Mouse (Mus musculus): ENCODE measurements around the gene Iqgap1.

Gene Iqgap1

DNA sequence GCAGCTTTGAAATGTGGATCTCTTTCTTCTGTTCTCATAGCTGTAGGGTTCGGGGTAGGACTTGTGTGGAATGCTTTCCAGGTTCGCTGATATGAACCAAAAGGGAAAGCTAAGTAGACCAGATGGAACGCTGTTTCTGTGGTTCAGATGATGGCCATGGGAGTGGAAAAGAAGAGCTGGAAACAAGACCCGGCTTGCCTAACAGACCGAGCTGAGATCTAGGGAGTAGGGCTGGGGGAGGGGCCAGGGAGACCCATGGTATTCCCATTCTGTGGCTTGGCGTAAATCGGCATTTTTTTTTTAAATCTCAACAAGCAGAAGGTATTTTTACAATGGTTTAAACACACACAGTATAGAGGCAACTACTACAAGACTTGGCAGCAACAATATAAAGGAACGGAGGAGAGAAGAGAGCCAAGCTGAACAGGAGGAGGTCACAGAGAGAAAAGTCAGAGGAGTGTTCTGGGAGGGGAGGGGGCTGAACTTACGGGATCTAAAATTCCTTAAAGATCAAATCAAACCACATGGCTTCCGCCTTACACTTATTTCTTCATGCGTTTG, at the start of gene Iqgap1:
Gene Iqgap1, minus strand, starts transcription at position 132 of the 561 bp plus-strand sequence.
- DNase-seq, result no peak

- DNase-seq, result no peak
Observed at GRCm38 (mm10) chr7:80873631-80874030, 47.9 kb upstream of the Iqgap1 start.

DNA sequence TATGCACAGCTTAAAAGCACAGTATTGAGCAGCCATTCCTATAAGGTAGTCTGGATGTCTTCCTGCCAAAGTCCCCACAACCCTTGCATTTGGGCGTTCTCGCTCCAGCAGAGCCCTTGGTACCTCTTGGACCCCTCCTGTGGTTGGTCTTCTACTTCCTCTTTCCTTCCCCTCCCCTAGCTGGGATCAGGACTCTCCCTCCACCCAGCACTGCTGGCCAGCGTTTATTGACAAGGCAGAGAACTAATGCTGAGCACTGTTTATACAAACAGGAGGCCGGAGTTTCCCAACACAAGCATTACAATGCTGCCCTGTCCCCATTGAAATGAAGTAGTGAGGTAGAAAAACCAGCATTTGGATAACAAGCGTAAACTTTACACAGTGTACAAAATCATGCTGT, 47.3 kb upstream of the Iqgap1 start:
- no peak for DNase-seq

GRCm38 (mm10) chr7:80868686-80869085, 42.9 kb upstream of the Iqgap1 start:
- DNase-seq, result no peak

DNA sequence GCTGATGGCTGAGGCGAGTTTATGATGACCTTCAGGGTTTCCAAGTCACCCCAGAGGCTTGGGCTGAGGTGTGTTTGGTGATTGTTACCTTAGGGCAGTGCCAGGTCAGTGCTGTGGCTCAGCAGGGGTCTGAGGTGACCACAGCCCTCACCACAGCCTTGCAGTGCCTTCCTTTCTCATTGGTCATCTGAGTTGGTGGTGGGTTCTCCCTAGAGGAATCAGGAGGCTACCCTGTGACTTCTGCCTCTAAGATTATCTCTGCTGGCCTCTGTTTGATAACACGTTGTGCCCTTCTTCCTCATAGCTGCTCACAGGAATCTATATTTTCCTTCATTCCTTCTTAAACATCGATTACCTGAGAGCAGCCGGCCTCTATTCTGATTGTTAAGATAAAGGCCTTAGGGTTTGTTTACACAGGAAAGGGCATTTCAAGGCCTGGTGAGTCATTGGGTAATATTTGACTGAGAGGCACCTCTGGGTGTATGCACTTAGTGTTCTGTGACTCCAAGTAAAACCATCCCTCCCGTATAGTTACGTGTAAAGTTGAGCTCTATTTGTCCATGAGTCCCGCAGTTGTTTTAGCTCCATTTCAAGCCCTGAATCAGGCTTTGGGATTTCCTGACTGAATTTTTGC, 40.9 kb upstream of the Iqgap1 start:
- no peak for DNase-seq

DNA sequence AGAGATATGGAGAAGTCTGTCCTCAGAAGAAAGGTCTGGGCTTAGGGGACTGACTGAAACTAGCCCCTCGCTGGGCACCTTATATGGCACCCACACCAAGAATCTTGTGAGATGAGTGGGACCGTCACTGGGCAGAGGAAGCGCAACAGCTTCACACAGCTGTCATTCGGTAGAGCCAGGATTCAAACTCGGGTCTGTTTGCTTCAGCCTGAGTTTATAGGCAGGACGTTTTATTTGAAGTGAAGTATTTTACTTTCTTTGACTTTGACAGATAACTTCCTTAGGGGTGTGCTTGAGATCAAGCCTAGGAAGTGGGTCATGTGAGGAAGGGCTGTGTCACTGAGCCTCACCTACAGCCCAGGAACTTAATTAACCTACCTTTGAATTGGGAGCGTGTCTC, 39.7 kb upstream of the Iqgap1 start:
- peak; percentile 45 for DNase-seq

GRCm38 (mm10) chr7:80864831-80865230, 39.1 kb upstream of the Iqgap1 start:
- DNase-seq, result peak; percentile 88

DNA sequence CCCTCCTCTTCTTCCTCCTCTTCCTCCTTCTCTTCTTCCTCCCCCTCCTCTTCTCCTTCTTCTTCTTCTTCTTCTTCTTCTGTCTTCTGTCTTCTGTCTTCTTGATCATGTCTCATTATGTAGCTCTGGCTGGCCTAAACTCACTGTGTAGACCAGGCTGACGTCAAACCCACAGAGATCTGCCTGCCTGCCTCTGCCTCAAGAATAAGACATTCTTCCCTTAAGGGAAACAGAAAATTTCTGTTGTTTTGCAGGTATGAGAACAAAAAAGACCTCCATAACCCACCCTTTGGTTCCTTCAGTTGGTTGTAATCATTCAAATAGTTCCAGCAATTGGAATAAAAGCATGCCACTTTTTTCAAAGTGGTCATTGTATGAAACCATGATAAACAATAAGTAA, 38.4 kb upstream of the Iqgap1 start:
- DNase-seq, result no peak

DNA sequence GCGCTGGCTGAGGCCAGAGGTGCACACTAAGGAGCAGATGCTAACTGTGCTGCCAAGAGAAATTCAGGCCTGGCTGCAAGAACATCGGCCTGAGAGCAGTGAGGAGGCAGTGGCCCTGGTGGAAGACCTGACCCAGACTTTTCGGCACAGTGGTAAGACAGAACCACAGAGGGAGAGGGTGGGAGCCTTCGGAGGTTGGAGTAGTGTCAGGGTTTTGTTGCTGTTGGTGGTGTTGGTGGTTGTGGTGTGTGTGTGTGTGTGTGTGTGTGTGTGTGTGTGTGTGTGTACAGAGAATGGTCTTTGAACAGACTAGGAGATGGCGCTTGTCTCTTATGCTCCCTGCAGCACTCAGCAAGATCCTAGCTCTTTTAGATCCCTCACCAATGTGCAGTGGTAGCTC, 37.7 kb upstream of the Iqgap1 start:
- no peak for DNase-seq

DNA sequence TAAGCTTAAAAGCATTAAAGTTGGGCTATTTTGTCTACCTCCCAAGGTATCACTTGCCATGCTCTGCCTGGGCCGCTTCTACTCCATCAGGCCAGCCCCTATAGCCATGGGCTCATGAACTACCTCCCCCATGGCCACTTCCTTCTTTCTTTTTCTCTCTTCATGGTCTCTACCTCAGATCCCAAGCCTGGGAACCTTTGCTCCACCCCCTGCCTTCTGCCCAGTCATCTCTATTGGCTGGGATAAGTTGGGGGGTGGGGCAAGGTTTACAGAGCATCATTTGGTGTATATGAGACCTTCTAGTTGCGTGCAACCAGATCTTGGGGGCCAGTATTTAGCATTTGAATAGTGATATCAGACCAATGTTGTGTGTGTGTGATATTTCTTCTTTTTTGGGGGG, 36.7 kb upstream of the Iqgap1 start:
- no peak for DNase-seq

DNA sequence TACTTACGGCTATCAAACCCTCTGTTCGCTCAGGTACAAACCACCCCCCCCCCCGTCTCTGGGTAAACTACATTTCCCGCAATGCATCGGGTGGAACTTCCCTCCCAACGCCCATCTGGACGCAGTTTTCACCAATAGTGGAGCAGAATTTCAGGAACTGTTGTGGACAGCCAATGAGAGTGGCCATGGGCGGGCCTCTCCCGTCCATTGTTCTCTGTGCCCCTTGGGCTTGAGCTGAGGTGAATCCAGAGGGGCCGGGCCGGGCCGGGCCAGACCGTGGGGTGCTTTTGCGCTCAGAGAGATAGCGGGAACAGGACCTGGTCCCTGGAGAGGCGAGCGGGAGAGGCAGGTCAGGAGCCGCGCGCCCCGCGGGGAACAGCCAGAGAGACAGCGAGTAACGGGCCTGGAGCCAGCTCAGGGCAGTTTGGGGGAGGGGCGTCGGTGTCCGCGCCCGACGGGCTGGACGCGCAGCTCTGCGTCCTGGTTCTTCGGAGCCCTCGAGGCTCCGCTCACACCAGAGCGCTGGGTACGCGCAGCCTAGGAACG, 35.0 kb upstream of the Iqgap1 start, which contains the start of gene Zscan2:
Gene Zscan2, plus strand, starts transcription at position 192 of the 546 bp plus-strand sequence.
- DNase-seq, result peak; percentile 90

- DNase-seq, result peak; percentile 84
Observed at GRCm38 (mm10) chr7:80860227-80860626, 34.5 kb upstream of the Iqgap1 start.

- DNase-seq, result peak; percentile 83
Observed at GRCm38 (mm10) chr7:80857181-80857580, 31.4 kb upstream of the Iqgap1 start.

DNA sequence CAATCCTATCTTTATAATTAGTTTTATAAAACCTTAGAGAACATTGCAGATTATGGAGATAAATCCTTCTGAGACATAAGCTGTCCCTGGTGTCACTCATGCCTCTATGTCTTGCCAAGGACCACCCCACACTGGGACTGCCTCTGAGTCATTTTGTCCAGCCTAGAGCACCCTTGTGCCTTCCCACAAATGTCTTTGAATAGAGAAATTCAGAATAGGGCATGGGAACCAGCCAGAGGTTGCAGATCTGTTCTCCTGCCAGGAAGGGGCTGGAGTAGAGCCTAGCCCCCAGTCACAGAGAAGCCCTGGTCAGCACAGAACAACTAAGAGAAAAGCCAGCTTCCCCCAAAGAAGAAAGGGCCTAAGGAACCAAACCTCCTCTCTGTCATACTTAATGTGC, 29.5 kb upstream of the Iqgap1 start:
- no peak for DNase-seq

DNA sequence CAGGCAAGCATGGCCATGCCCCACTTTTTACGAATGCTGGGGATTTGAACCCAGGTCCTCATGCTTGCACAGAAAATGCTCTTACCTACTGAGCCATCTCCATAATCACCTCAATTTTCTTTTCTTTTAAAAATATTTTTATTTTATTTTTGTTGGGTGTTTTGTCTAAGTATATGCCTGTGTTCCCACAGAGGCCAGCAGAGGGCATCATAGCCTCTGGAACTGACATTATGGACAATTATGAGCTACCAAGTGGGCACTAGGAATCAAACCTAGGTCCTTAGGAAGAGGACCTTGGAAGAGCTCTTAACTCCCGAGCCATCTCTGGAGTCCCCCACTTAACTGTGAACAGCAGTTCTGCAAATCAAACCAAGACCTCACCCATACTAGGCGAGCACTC, 27.4 kb upstream of the Iqgap1 start:
- DNase-seq, result no peak

DNA sequence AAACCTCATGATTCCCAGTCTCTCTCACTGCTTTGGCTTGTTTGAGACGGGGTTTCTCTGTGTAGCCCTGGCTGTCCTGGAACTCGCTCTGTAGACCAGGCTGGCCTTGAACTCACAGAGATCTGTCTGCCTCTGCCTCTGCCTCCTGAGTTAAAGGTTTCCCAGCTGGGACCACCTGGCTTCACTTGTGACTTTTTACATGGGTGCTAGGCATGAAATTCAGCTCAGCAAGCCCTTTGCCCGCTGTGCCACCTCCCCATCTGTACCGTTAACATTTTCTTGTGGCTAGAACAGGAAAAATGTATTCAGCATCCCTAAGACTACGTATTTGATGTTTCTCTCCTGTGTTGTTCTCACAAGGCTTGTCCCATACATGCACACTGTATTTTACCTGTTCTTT, 24.7 kb upstream of the Iqgap1 start:
- peak; percentile 59 for DNase-seq

DNA sequence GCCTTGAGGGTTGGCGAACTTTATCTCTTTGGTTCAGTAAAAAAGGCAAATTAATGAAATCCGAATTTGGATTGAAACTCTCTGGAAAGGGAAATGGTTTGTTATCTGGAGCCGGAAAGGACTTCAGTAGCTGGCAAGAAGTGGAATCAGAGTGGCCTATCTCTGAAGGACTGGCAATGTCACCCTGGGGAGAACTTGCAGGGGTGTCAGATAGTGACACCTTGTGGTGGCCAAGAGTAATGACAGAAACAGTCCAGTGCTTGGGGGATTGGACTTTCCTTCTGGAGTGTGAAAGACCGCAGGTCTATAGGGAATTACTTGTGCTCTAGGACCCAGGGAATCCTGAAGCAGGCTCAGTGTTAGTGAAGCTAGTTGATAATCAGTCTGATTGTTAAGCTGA, 23.9 kb upstream of the Iqgap1 start:
- DNase-seq, result peak; percentile 45

- no peak for DNase-seq
Observed at GRCm38 (mm10) chr7:80849267-80849666, 23.5 kb upstream of the Iqgap1 start.

GRCm38 (mm10) chr7:80846709-80847108, 20.9 kb upstream of the Iqgap1 start:
- DNase-seq, result no peak

DNA sequence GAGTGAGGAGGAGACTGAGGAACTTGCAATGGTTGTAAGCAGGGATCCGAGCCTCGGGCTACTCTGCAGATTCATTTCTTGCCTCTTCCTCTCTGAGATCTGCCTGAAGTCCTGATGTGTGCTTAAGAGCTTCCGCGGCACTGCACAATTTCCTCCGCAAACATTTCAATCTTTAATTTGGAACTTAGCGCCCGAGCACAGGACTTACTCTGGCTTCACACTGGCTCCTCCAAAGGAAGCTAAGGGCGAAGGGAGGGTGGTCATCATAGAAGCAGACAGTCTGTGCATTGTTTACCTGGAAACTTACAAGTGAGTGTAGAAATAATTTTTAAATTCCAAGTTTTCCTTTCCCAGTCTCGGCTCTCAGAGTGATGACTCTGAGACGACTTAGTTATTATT, 20.5 kb upstream of the Iqgap1 start:
- no peak for DNase-seq

DNA sequence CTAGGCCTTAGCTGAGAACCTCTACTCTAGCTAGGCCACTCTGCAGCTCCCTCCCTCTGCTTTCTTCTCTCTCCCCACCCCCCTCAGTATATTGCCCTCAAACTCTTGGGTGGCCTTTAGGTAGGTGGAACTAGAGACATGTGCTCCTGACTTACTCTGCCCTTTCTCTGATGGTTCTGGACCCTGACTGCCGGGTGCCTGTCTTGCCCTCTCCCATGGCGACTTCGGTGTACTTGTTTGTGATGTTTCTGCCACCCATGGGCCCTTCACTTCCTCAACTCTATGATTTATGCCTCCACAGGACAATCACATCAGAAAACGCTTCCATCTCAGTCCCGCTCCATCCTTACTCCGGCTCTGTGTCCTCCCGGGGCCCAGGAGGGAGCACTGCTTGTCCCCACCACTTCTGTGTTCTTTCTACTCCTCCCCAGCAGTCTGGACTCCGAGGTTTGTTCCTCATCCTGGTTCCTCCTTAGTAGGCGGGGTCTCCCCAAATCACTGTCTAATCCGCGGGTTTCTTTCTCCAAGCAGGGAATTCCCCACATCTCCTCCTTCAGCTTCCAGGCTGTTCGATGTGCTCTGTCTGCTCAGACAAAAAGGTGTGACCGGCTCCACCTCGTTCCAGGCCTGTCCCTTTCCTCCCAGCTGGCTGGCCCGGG, 20.0 kb upstream of the Iqgap1 start:
- no peak for DNase-seq

- no peak for DNase-seq
Observed at GRCm38 (mm10) chr7:80844691-80845090, 18.9 kb upstream of the Iqgap1 start.

DNA sequence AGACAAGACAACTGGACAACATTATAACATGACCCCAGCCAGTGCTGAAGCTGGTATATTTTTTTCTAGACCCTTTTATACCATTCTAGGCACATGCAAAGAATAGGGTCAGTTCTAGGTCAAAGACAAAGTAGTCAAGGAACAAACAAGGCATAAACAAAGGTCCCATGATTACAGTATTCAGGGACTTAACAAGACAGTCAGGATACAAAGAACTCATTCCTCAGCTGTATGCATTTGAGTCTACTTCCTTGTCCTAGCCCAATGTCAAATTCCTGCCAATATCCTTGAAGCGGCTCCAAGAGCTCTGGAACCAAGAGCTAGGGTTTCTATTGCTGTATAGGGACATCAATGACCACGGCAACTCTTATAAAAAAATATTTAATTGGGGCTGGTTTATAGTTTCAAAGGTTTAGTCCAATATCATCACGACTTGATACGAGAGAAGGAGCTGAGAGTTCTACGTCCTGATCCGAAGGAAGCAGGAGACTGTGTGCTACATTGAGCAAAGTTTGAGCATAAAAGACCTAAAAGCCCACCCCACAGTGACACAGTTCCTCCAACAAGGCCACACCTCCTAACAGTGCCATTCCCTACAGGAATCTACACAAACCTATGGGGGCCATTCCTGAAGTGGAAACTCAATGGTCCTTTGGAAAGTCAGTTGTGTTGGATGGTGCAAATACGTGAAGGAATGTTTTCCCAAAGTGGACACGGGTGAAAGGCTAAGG, 18.3 kb upstream of the Iqgap1 start:
- no peak for DNase-seq

DNA sequence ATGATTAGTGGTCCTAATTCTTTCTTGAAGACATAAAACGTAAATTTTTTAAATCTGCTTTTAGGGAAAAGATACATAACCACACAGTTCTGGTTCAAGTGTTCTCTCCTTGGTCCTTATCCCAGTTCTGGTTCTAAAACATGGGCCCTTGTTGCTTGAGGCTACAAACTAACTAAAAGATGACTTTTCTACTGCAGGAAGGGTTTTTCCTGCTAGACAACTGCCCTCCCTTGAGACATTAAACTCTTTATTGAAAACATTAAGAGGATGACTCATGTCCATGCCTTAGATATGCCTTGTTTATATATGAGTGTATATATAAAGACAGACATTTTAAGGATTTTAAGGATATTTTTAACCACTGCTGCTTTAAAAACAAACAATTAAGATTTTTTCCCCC, 17.4 kb upstream of the Iqgap1 start:
- no peak for DNase-seq
